Mouse (Mus musculus): ENCODE data around the gene Olig2.

GRCm38 (mm10) chr16:91188304-91188703 lies 37.0 kb upstream of the Olig2 start:
- TF ChIP-seq POLR2A (IDR thresholded peaks at IDR 0.05; ENCODE audit: low read depth, low read length) (no peak), TCF12 (IDR thresholded peaks at IDR 0.05; ENCODE audit: low read depth, low read length) (no peak), MEF2A (IDR thresholded peaks at IDR 0.05; ENCODE audit: borderline replicate concordance, low read depth, low read length) (no peak), CTCF (conservative IDR thresholded peaks at IDR 0.05 in 1 of 2, IDR thresholded peaks at IDR 0.05 in 1 of 2; ENCODE audit: low read depth in 2 of 2, low read length in 2 of 2) (no peak), EP300 (IDR thresholded peaks at IDR 0.05; ENCODE audit: low read length) (no peak), ELF1 (IDR thresholded peaks at IDR 0.05; ENCODE audit: low read depth, low read length) (no peak), POLR2AphosphoS2 (IDR thresholded peaks at IDR 0.05; ENCODE audit: low read depth, low read length) (no peak), IRF4 (IDR thresholded peaks at IDR 0.05; ENCODE audit: low read depth, low read length) (no peak), ZNF384 (IDR thresholded peaks at IDR 0.05; ENCODE audit: low read depth, low read length) (no peak), NELFE (IDR thresholded peaks at IDR 0.05; ENCODE audit: low read depth, low read length) (no peak), SMC3 (IDR thresholded peaks at IDR 0.05; ENCODE audit: low read depth, low read length) (no peak), ETS1 (conservative IDR thresholded peaks at IDR 0.05; ENCODE audit: low read depth, low read length) (no peak)
